Mouse (Mus musculus): ENCODE data around the gene Ube2f. TPM values are rescaled to one million over a fixed set of nuclear protein-coding genes. Genes with fewer than 3 reads are reported as not detected.

Gene Ube2f
- polyA plus RNA-seq, 2 experiments, result 57.9 to 65.7 TPM

DNA sequence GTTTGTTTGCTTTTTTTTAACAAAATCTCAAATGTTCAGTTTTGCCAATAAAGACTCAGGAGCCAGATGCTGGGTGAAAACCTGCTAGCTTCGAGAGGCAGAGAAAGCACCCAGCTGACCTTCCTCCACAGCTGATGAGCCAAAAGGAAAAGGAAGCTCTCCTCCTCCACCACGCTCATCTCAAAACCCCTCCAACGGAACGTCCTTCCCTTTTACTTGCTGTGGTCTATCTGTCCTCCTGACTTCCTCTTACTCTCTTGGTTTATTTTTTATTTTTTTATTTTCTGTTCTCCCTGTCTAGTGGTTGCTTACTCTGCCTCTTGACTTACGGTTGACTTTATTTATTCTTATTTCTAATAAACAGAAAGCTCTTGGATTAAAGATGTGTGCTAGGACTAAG is 14.7 kb upstream of the Ube2f start:
- WGBS, result 68% methylated on average over 5 of the region's 5 CpGs
- no peak for TF ChIP-seq POLR2A (IDR thresholded peaks at IDR 0.05; ENCODE audit: borderline replicate concordance, extremely low read depth, insufficient read depth, insufficient read length)

GRCm38 (mm10) chr1:91237676-91238075 is 12.4 kb upstream of the Ube2f start:
- ATAC-seq (ENCODE audit: low FRiP score, low read depth) (no peak), DNase-seq (ENCODE audit: low spot score) (no peak)
- H3K4me1 ChIP-seq (ENCODE audit: control insufficient read depth, insufficient read depth, low read length), result no peaks in the 10 kb centered on the region
- no peak overlapping the region for H3K9ac ChIP-seq (ENCODE audit: low read depth, low read length, severe bottlenecking)
- H3K9me3 ChIP-seq (ENCODE audit: control insufficient read depth, low read length), result no peaks in the 10 kb centered on the region
- WGBS, result 77% methylated on average over 6 of the region's 6 CpGs
- no peaks in the 10 kb centered on the region for H3K36me3 ChIP-seq (ENCODE audit: control insufficient read depth, insufficient read depth, low read length)
- no peak overlapping the region for H3K4me3 ChIP-seq (replicated peaks; ENCODE audit: low read length)
- TF ChIP-seq POLR2A (IDR thresholded peaks at IDR 0.05; ENCODE audit: borderline replicate concordance, extremely low read depth, insufficient read depth, insufficient read length), result no peak
- no peak overlapping the region for H3K4me2 ChIP-seq (replicated peaks; ENCODE audit: low read depth, low read length, severe bottlenecking)
- H3K27me3 ChIP-seq (ENCODE audit: control insufficient read depth, insufficient read depth, low read length), result no peaks in the 10 kb centered on the region
- H3K27ac ChIP-seq (replicated peaks; ENCODE audit: low read depth, low read length), result no peak overlapping the region

More for the DNA sequence above, 14.7 kb upstream of the Ube2f start:
- H3K36me3 ChIP-seq (ENCODE audit: control insufficient read depth, insufficient read depth, low read length), result no peaks in the 10 kb centered on the region
- H3K9ac ChIP-seq (ENCODE audit: low read depth, low read length, severe bottlenecking), result no peak overlapping the region
- H3K27me3 ChIP-seq (ENCODE audit: control insufficient read depth, insufficient read depth, low read length), result no peaks in the 10 kb centered on the region
- H3K27ac ChIP-seq (replicated peaks; ENCODE audit: low read depth, low read length), result no peak overlapping the region
- ATAC-seq (ENCODE audit: low FRiP score, low read depth) (no peak), DNase-seq (ENCODE audit: low spot score) (no peak)
- H3K4me1 ChIP-seq (ENCODE audit: control insufficient read depth, insufficient read depth, low read length), result no peaks in the 10 kb centered on the region
- H3K9me3 ChIP-seq (ENCODE audit: control insufficient read depth, low read length), result no peaks in the 10 kb centered on the region
- no peak overlapping the region for H3K4me3 ChIP-seq (replicated peaks; ENCODE audit: low read length)
- no peak overlapping the region for H3K4me2 ChIP-seq (replicated peaks; ENCODE audit: low read depth, low read length, severe bottlenecking)

GRCm38 (mm10) chr1:91239112-91239511 is 11.0 kb upstream of the Ube2f start:
- Histone ChIP-seq H3K4me3 (replicated peaks; ENCODE audit: low read length) (no peak overlapping the region), H3K4me1 (ENCODE audit: control insufficient read depth, insufficient read depth, low read length) (no peaks in the 10 kb centered on the region), H3K27me3 (ENCODE audit: control insufficient read depth, insufficient read depth, low read length) (no peaks in the 10 kb centered on the region), H3K4me2 (replicated peaks; ENCODE audit: low read depth, low read length, severe bottlenecking) (no peak overlapping the region), H3K9me3 (ENCODE audit: control insufficient read depth, low read length) (no peaks in the 10 kb centered on the region), H3K27ac (replicated peaks; ENCODE audit: low read depth, low read length) (no peak overlapping the region), H3K9ac (ENCODE audit: low read depth, low read length, severe bottlenecking) (no peak overlapping the region), H3K36me3 (ENCODE audit: control insufficient read depth, insufficient read depth, low read length) (no peaks in the 10 kb centered on the region)
- 12% methylated on average over 5 of the region's 5 CpGs for WGBS
- ATAC-seq (ENCODE audit: low FRiP score, low read depth), result no peak
- DNase-seq (ENCODE audit: low spot score), result peak; percentile 6
- TF ChIP-seq POLR2A (IDR thresholded peaks at IDR 0.05; ENCODE audit: borderline replicate concordance, extremely low read depth, insufficient read depth, insufficient read length), result no peak

DNA sequence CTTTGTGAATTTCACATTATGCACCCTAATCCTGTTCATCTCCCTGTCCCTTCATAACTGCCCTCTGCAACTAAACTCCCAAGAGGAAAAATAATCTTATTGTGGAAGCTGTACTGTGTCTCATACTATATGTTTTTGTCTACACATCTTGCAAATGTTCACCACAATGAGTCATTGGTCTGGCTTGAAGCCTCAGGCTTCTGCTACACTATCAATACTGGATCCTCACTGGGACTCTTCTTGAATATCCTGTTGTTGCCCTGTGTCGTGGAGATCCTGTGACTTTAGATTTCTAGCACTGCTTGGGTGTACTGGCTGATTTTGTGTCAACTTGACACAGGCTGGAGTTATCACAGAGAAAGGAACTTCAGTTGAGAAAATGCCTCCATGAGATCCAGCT is 10.3 kb upstream of the Ube2f start:
- Histone ChIP-seq H3K4me1 (ENCODE audit: control insufficient read depth, insufficient read depth, low read length) (no peaks in the 10 kb centered on the region), H3K27ac (replicated peaks; ENCODE audit: low read depth, low read length) (no peak overlapping the region), H3K9me3 (ENCODE audit: control insufficient read depth, low read length) (no peaks in the 10 kb centered on the region), H3K27me3 (ENCODE audit: control insufficient read depth, insufficient read depth, low read length) (no peaks in the 10 kb centered on the region), H3K36me3 (ENCODE audit: control insufficient read depth, insufficient read depth, low read length) (no peaks in the 10 kb centered on the region), H3K9ac (ENCODE audit: low read depth, low read length, severe bottlenecking) (no peak overlapping the region), H3K4me3 (replicated peaks; ENCODE audit: low read length) (no peak overlapping the region), H3K4me2 (replicated peaks; ENCODE audit: low read depth, low read length, severe bottlenecking) (no peak overlapping the region)
- 60% methylated on average over 1 of the region's 1 CpGs for WGBS
- DNase-seq (ENCODE audit: low spot score), result no peak
- TF ChIP-seq POLR2A (IDR thresholded peaks at IDR 0.05; ENCODE audit: borderline replicate concordance, extremely low read depth, insufficient read depth, insufficient read length), result no peak
- ATAC-seq (ENCODE audit: low FRiP score, low read depth), result no peak

DNA sequence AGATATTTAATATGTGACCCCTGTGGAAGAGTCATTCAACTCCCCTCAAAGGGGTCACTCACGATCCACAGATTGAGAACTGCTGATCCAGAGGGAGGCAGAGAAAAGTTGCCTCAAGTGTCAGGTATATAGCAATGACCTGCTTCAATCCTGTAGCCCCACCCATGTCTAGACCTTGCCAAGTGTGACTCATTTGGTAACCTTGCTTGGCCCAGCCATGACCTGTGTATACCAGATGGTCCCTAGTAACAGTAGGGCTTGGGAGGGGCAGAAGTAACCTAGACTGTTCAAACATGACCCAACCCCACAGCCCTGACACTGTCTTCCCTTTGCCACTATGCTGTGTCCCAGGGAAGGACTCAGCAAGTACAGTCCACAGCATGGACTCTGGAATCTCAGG is 9.4 kb upstream of the Ube2f start:
- Histone ChIP-seq H3K9ac (ENCODE audit: low read depth, low read length, severe bottlenecking) (no peak overlapping the region), H3K9me3 (ENCODE audit: control insufficient read depth, low read length) (no peaks in the 10 kb centered on the region), H3K4me3 (replicated peaks; ENCODE audit: low read length) (no peak overlapping the region), H3K27ac (replicated peaks; ENCODE audit: low read depth, low read length) (no peak overlapping the region), H3K4me2 (replicated peaks; ENCODE audit: low read depth, low read length, severe bottlenecking) (no peak overlapping the region), H3K27me3 (ENCODE audit: control insufficient read depth, insufficient read depth, low read length) (no peaks in the 10 kb centered on the region), H3K4me1 (ENCODE audit: control insufficient read depth, insufficient read depth, low read length) (no peaks in the 10 kb centered on the region), H3K36me3 (ENCODE audit: control insufficient read depth, insufficient read depth, low read length) (no peaks in the 10 kb centered on the region)
- no peak for DNase-seq (ENCODE audit: low spot score)
- TF ChIP-seq POLR2A (IDR thresholded peaks at IDR 0.05; ENCODE audit: borderline replicate concordance, extremely low read depth, insufficient read depth, insufficient read length), result no peak
- WGBS, result 100% methylated on average over 1 of the region's 1 CpGs
- ATAC-seq (ENCODE audit: low FRiP score, low read depth), result no peak

DNA sequence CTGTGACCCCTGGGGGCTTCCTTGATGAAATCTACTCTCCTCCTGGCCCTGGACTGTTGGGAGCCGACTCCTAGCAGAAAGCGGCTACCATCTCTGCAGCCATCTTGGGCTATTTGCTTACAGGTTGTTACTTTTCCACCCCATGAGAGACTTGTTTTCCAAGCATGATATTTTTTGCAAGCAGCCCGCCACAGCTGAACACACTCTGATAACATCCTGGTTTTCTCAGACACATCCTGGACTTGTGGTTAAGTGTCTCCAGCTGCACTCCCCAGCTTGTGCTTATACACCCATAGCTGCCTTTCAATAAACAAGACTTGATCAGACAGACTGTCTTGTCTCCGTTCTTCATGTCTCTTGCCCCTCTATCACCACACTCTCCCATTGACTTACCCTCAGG is 8.9 kb upstream of the Ube2f start:
- WGBS, result 71% methylated on average over 4 of the region's 4 CpGs
- DNase-seq (ENCODE audit: low spot score) (no peak), ATAC-seq (ENCODE audit: low FRiP score, low read depth) (no peak)
- Histone ChIP-seq H3K9me3 (ENCODE audit: control insufficient read depth, low read length) (no peaks in the 10 kb centered on the region), H3K4me3 (replicated peaks; ENCODE audit: low read length) (no peak overlapping the region), H3K9ac (ENCODE audit: low read depth, low read length, severe bottlenecking) (no peak overlapping the region), H3K27ac (replicated peaks; ENCODE audit: low read depth, low read length) (no peak overlapping the region), H3K36me3 (ENCODE audit: control insufficient read depth, insufficient read depth, low read length) (no peaks in the 10 kb centered on the region), H3K4me2 (replicated peaks; ENCODE audit: low read depth, low read length, severe bottlenecking) (no peak overlapping the region), H3K4me1 (ENCODE audit: control insufficient read depth, insufficient read depth, low read length) (no peaks in the 10 kb centered on the region), H3K27me3 (ENCODE audit: control insufficient read depth, insufficient read depth, low read length) (no peaks in the 10 kb centered on the region)
- no peak for TF ChIP-seq POLR2A (IDR thresholded peaks at IDR 0.05; ENCODE audit: borderline replicate concordance, extremely low read depth, insufficient read depth, insufficient read length)

Data from limb, embryonic 14.5 days (tissue).